Mouse (Mus musculus): ENCODE data around the gene Syngr3. TPM values are rescaled to one million over a fixed set of nuclear protein-coding genes. Genes with fewer than 3 reads are reported as not detected.
A peak's percentile ranks its signal among the peaks of the same experiment; 100 is the strongest.
"Not testable (repeated sequence)": the region's sequence is repeated elsewhere in the genome, so short reads cannot be mapped to it uniquely, and the experiment has no call there.

Gene Syngr3
- polyA plus RNA-seq, 1 experiment from 2014 or later = 115 TPM

DNA sequence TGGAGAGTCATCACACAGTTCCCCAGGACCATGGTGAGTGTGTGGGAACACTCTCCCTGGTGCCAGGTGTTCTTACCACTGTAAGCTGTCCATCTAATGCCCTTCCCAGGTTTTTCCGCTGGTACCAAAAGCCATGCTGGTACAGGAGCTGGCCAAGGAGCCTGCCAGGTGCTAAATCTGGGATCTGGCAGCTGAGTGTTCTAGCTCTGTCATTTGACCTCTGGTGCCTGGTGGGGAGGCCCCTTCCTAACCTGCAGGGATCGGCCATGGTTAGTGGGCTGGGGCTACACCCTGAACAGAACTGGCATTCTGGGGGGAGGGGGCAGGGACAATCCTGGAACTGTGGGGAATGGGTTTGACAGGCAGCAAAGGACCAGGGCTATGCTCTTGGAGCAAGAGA is 37.9 kb upstream of the Syngr3 start, which contains the start of gene Rpl3l:
TSS of gene Rpl3l (plus strand) at position 203 of the 400 bp plus-strand sequence.
- Histone ChIP-seq H3K9me3 (no peaks in the 10 kb centered on the region), H3K9ac (0 out of 2 replicates have a peak within 1 kb of the TSS, but pooled peaks have one; percentile 29), H3K27ac (no peak within 1 kb of the TSS), H3K4me1 (replicated peaks) (peaks cover 11% of the 10 kb centered on the region), H3K36me3 (peaks cover under 1% of the 10 kb centered on the region; the same call in 1 of the 2 replicates), H3K4me2 (no peak within 1 kb of the TSS), H3K27me3 (peaks cover 23% of the 10 kb centered on the region; the same call in 1 of the 2 replicates), H3K4me3 (no peak within 1 kb of the TSS)
- 80% methylated on average over 2 of the region's 2 CpGs for WGBS
- no peak for ATAC-seq (ENCODE audit: low FRiP score)

DNA sequence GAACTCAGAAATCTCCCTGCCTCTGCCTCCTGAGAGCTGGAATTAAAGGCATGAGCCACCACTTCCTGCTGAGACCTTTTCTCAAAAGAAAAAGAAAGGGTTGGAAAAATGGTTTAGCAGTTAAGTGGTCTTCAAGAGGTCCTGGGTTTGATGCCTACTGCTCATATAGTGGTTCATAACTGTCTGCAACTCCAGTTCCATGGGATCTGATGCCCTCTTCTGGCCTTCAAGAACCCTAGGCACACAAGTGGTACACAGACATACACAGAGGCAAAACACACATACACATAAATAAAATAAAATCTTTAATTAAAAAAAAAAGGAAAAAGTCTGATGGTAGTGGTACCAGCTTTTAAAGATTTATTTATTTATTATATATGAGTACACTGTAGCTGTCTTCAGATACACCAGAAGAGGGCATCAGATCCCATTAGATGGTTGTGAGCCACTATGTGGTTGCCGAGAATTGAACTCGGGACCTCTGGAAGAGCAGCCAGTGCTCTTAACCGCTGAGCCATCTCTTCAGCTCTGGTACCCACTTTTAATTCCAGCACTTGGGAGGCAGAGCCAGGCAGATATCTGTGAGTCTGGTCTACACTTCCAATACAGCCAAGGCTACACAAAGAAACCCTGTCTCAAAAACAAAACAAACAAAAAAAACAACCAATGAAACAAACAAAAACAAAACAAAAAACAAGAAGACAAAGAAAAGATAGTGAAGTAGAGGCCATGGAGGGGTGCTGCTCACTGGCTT is 36.1 kb upstream of the Syngr3 start:
- ATAC-seq (ENCODE audit: low FRiP score) = no peak
- Histone ChIP-seq H3K9me3 (no peaks in the 10 kb centered on the region), H3K4me1 (replicated peaks) (peaks cover 28% of the 10 kb centered on the region), H3K9ac (no peak overlapping the region), H3K27ac (no peak overlapping the region), H3K36me3 (peaks cover 16% of the 10 kb centered on the region), H3K4me3 (no peak overlapping the region), H3K27me3 (peaks cover 15% of the 10 kb centered on the region; the same call in 1 of the 2 replicates), H3K4me2 (no peak overlapping the region)
- WGBS = 75% methylated on average over 3 of the region's 3 CpGs

DNA sequence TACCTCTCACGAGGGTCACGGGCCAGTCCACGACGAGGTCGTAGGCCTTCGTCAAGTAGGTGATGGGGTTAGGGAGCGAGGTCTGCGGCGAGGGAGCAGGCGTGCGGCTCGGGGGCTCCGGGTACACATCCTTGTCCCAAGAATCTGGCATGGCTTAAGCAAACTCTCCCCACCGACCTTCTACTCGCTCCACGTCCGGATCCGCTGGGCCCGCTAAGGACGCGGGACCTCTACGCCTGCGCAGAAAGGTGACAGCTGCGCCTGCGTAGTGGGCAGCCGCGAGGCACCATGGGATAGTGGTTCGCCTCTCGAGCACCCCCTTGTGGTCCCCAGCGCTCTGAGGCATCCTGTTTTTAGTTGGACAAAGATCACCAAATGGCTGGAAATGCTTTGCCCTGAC is 34.4 kb upstream of the Syngr3 start, which contains the start of gene Ndufb10:
TSS of gene Ndufb10 (minus strand) at position 295 of the 400 bp plus-strand sequence.
- peaks cover 14% of the 10 kb centered on the region; the same call in 1 of the 2 replicates for H3K27me3 ChIP-seq
- peak; percentile 78 for ATAC-seq (ENCODE audit: low FRiP score)
- H3K9ac ChIP-seq = peak within 1 kb of the TSS; percentile 94
- H3K36me3 ChIP-seq = peaks cover 16% of the 10 kb centered on the region
- WGBS = under 1% methylated on average over 30 of the region's 30 CpGs
- H3K4me1 ChIP-seq (replicated peaks) = peaks cover 31% of the 10 kb centered on the region
- peak within 1 kb of the TSS; percentile 89 for H3K27ac ChIP-seq
- H3K9me3 ChIP-seq = no peaks in the 10 kb centered on the region
- peak within 1 kb of the TSS; percentile 87 for H3K4me3 ChIP-seq
- H3K4me2 ChIP-seq = peak within 1 kb of the TSS; percentile 84

DNA sequence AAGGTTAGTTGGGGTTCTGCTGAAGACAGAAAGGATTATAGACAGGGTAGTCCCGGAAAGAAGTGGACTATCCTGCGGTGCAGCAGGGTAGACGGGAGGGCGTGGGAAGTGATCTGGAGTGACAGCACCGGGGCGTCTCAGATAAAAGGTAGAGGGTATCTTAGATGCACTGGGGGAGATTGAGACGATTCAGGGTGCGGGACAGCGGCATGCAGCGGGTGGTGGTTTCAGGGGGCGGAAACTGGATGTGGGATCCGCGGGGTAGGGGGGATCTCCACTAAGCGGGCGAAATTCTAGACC is 34.1 kb upstream of the Syngr3 start:
- Histone ChIP-seq H3K36me3 (peaks cover 16% of the 10 kb centered on the region), H3K27me3 (peaks cover 14% of the 10 kb centered on the region; the same call in 1 of the 2 replicates), H3K9me3 (no peaks in the 10 kb centered on the region), H3K9ac (peak overlapping the region; percentile 94), H3K4me3 (peak overlapping the region; percentile 87), H3K27ac (peak overlapping the region; percentile 89), H3K4me1 (replicated peaks) (peaks cover 35% of the 10 kb centered on the region), H3K4me2 (peak overlapping the region; percentile 84)
- WGBS = under 1% methylated on average over 15 of the region's 15 CpGs
- no peak for ATAC-seq (ENCODE audit: low FRiP score)

DNA sequence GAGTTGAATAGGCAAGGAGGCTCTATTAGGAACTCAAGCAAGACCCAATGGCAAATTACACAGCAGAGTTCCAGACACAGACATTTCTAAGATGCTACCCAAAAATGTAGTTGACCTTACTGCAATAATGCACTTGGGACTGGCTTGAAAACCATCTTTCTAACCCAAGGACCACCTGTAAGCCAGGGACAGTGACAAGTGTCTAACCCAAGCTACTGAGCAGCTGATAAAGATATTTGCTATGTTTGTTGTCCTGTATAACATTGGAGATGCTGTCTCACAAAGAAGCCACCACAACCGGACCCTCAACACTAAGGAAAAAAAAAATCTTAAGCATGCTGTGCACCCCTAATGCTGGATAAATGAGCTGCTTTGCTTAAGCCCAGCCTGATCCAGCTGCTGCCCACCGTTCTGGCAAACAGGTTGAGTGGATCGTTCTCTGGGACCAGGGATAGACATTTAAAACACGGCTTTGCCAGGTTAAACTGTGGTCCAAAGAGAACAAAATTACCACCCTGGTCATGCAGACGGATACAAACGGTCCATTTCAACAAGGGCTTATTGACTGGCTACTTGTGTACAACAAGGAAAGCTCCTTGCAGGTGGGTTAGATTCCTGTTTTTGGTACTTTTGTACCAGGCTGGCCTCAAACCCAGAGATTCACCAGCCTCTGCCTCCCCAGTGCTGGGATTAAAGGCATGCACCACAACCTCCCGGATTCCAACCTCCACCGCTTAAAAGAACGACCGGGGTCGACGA is 33.5 kb upstream of the Syngr3 start:
- ATAC-seq (ENCODE audit: low FRiP score) = no peak

DNA sequence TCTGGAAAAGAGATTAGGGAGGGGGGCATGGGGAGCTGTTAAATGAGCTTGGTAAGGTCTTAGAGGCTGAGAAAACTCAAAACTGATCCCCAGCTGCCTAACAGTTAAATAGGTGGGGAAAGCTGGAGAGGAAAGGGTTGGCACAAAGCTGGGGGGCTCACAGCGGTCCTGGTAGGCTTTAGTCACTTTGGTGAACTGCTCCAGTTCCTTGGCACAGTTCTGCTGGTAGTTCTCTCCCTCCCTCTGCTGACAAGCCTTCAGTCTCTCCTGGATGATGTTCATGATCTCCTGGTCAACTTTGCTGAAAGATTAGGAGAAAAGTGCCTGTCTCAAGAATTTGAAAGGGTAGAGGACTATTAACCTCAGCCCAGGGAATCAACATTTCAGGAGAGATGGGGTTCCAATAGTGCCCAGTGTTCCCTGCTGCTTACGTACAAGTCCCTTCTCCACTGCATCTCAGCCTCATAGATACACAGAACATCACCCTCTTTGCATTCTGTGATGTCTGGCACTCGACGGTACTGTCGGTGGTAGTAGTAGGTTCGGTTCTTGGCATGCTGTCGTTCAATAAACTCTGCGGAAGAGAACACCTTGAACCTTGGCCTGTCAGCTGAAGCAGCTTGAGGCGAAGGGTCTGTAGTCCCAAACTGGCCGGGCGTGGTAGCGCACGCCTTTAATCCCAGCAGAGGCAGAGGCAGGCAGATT is 32.6 kb upstream of the Syngr3 start:
- H3K9ac ChIP-seq = peak overlapping the region; percentile 94; the same call in 1 of the 2 replicates
- no peaks in the 10 kb centered on the region for H3K9me3 ChIP-seq
- H3K4me2 ChIP-seq = peak overlapping the region; percentile 84
- H3K4me3 ChIP-seq = peak overlapping the region; percentile 1; the same call in 1 of the 2 replicates
- H3K27me3 ChIP-seq = 0 out of 2 replicates have a peak, but pooled peaks cover 2% of the 10 kb centered on the region
- peaks cover 24% of the 10 kb centered on the region for H3K36me3 ChIP-seq
- 36% methylated on average over 13 of the region's 13 CpGs for WGBS
- no peak overlapping the region for H3K27ac ChIP-seq
- H3K4me1 ChIP-seq (replicated peaks) = peaks cover 39% of the 10 kb centered on the region
- ATAC-seq (ENCODE audit: low FRiP score) = no peak

More for the DNA sequence above, 33.5 kb upstream of the Syngr3 start:
- WGBS = 6% methylated on average over 12 of the region's 12 CpGs
- Histone ChIP-seq H3K4me3 (peak overlapping the region; percentile 87), H3K4me1 (replicated peaks) (peaks cover 39% of the 10 kb centered on the region), H3K9me3 (no peaks in the 10 kb centered on the region), H3K36me3 (peaks cover 16% of the 10 kb centered on the region), H3K9ac (peak overlapping the region; percentile 94), H3K4me2 (peak overlapping the region; percentile 84), H3K27me3 (peaks cover 10% of the 10 kb centered on the region; the same call in 1 of the 2 replicates), H3K27ac (peak overlapping the region; percentile 89)

DNA sequence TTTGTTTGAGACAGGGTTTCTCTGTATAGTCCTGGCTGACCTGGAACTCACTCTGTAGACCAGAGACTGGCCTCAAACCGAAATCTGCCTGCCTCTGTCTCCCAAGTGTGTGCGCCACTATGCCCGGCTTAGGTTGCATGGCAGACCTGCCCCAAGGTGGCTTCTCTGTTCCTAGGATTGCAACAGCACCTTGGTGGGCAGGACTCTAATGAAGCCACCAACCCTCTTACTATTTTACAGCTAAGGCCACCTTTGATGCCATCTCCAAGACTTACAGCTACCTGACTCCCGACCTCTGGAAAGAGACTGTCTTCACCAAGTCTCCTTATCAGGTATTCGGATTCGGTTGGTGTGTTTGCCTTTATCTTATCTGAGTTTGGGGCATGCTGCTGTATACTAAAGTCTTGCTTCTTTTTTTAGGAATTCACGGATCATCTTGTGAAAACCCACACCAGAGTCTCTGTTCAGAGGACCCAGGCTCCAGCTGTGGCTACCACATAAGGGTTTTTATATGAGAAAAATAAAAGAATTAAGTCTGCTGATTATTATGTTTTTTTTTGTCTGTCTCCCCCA is 31.7 kb upstream of the Syngr3 start:
- WGBS = 73% methylated on average over 7 of the region's 7 CpGs
- H3K4me2 ChIP-seq = peak overlapping the region; percentile 93

DNA sequence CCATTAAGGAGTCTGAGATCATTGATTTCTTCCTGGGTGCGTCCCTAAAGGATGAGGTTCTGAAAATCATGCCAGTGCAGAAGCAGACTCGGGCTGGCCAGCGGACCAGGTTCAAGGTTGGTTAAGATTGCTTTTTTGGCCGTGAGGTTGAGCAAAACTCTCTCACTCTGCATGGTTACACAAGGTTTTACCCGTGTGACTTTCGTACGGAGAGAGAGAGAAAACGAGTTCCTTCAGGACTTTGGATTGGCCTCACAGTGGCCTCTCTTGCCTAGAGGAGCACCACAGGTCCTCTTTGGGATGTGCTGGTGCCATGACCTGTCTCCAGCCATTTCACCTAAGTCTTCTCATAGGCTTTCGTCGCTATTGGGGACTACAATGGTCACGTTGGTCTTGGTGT is 30.9 kb upstream of the Syngr3 start:
- H3K27ac ChIP-seq = peak overlapping the region; percentile 88
- H3K4me3 ChIP-seq = peak overlapping the region; percentile 72
- H3K9ac ChIP-seq = peak overlapping the region; percentile 90
- H3K27me3 ChIP-seq; ATAC-seq (ENCODE audit: low FRiP score); H3K9me3 ChIP-seq: not testable (repeated sequence)
- WGBS = under 1% methylated on average over 11 of the region's 11 CpGs
- H3K4me1 ChIP-seq (replicated peaks) = peaks cover 39% of the 10 kb centered on the region
- H3K4me2 ChIP-seq = peak overlapping the region; percentile 93
- peaks cover 35% of the 10 kb centered on the region for H3K36me3 ChIP-seq

More for the DNA sequence above, 31.7 kb upstream of the Syngr3 start:
- not testable (repeated sequence) for H3K27ac ChIP-seq; ATAC-seq (ENCODE audit: low FRiP score); H3K9me3 ChIP-seq; H3K27me3 ChIP-seq
- Histone ChIP-seq H3K4me3 (peak overlapping the region; percentile 72), H3K9ac (peak overlapping the region; percentile 68), H3K4me1 (replicated peaks) (peaks cover 39% of the 10 kb centered on the region), H3K36me3 (peaks cover 30% of the 10 kb centered on the region)

DNA sequence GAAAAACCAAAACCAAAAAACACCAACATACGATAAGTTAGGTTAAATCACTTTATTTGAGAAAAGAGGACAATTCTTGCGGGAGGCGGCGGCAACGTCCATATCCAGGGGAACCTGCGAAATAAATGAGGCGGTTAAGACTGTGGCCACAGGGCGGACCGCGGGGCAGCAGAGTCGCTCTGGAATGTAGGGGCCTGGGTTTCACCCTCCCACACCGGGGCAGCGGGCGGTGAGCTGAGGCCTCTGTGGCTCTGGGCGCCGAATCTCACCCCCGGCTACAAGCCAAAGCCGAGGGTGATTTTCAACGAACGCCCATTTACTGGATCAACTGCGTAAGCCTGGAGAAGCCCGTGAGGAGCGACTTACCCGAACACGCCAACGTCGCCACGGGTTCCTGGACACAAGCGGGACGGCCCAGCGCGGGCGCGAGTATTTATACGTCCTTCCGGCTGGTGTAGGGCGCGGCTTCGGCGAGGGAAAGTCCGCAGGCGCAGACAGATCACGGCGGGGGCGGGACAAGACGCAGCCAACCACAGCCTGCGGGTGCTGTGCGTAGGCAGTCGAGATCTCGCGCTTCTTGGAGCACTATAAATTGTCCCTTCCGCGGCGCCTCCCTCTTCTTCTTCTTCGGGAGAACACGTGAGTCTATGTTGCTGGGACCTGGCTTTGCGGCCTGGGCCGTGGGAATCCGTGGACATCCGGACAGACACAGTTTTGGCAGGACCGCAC is 29.9 kb upstream of the Syngr3 start:
- no peaks in the 10 kb centered on the region for H3K9me3 ChIP-seq
- peak overlapping the region; percentile 93 for H3K4me2 ChIP-seq
- H3K4me3 ChIP-seq = peak overlapping the region; percentile 72
- peak; percentile 96 for ATAC-seq (ENCODE audit: low FRiP score)
- no peaks in the 10 kb centered on the region for H3K27me3 ChIP-seq
- WGBS = under 1% methylated on average over 61 of the region's 61 CpGs
- peak overlapping the region; percentile 90 for H3K9ac ChIP-seq
- H3K4me1 ChIP-seq (replicated peaks) = peaks cover 39% of the 10 kb centered on the region
- H3K36me3 ChIP-seq = peaks cover 35% of the 10 kb centered on the region
- peak overlapping the region; percentile 88 for H3K27ac ChIP-seq

DNA sequence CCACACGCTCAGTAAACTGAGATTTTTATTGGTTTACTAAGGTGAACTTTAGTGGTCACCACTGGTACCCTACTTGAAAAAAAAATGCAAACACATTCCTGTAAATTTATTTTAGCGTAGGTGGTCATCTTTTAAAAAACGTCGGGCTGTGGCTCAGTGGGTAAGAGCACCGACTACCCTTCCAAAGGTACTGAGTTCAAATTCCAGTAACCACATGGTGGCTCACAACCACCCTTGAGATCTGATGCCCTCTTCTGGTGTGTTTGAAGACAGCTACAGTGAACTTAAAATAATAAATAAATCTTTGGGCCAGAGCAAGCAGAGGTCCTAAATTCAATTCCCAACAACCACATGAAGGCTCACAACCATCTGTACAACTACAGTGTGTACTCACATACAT is 29.2 kb upstream of the Syngr3 start:
- H3K4me2 ChIP-seq = peak overlapping the region; percentile 67
- peaks cover 35% of the 10 kb centered on the region for H3K36me3 ChIP-seq
- H3K9me3 ChIP-seq; H3K27me3 ChIP-seq; ATAC-seq (ENCODE audit: low FRiP score); H3K27ac ChIP-seq: not testable (repeated sequence)
- H3K4me3 ChIP-seq = peak overlapping the region; percentile 72
- 74% methylated on average over 5 of the region's 5 CpGs for WGBS
- peaks cover 39% of the 10 kb centered on the region for H3K4me1 ChIP-seq (replicated peaks)
- peak overlapping the region; percentile 90 for H3K9ac ChIP-seq

DNA sequence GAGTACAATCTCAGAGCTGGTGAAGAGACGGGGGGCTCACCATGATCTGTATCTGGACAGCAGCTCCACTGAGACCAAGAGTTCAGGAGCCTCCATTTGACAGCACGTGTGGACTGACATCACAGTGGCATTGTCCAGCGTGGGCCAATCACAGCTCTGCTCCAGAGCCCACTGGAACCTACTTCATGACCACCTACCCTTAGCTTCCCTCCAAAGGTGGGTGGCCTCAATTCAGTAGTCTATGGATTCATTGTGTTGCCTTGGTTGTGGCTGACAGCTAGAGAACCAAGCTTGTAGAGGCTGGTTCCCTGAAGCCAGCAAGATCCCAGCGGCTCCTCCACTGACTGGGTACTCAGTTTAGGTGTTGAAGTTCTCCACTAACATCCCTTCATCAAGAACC is 28.2 kb upstream of the Syngr3 start, which contains the start of the genes Rnf151 and Rps2:
TSS of gene Rnf151 (minus strand) at position 121 of the 400 bp plus-strand sequence.
TSS of gene Rps2 (plus strand) at position 174 of the 400 bp plus-strand sequence.
- 79% methylated on average over 4 of the region's 4 CpGs for WGBS
- H3K4me1 ChIP-seq (replicated peaks) = peaks cover 30% of the 10 kb centered on the region
- peak within 1 kb of the TSS; percentile 90; the same call in 1 of the 2 replicates for H3K9ac ChIP-seq
- H3K9me3 ChIP-seq = no peaks in the 10 kb centered on the region
- ATAC-seq (ENCODE audit: low FRiP score) = no peak
- H3K4me3 ChIP-seq = peak within 1 kb of the TSS; percentile 72
- peak within 1 kb of the TSS; percentile 67 for H3K4me2 ChIP-seq
- no peak within 1 kb of the TSS for H3K27ac ChIP-seq
- peaks cover 35% of the 10 kb centered on the region for H3K36me3 ChIP-seq
- no peaks in the 10 kb centered on the region for H3K27me3 ChIP-seq
